In genomic region chr1:183562853-183563252, GRCm38 (mm10) we compare ENCODE assay signal across 17 mouse cellular contexts.
"Had no signal": no experiment of that assay in that cellular context is flagged by ENCODE, and none has a peak within 500 bp of the region (broad histone marks: within the 10 kb centered on the region; RNA-seq: fewer than 3 reads in every experiment).

No protein-coding gene starts in this region.

- ATAC-seq: liver, postnatal 0 days; lung, postnatal 0 days; midbrain, embryonic 15.5 days had no signal

- H3K9me3 ChIP-seq: kidney, embryonic 15.5 days; limb, embryonic 12.5 days; limb, embryonic 15.5 days; midbrain, embryonic 12.5 days; midbrain, embryonic 15.5 days had no signal

- H3K27me3 ChIP-seq: kidney, embryonic 15.5 days; limb, embryonic 12.5 days; limb, embryonic 15.5 days; midbrain, embryonic 12.5 days; midbrain, embryonic 15.5 days had no signal

- H3K36me3 ChIP-seq: kidney, embryonic 15.5 days; limb, embryonic 12.5 days; limb, embryonic 15.5 days; midbrain, embryonic 12.5 days; midbrain, embryonic 15.5 days had no signal

- DNase-seq: kidney, postnatal 10 days; kidney, postnatal 36 days; layer of hippocampus, postnatal 36 days; liver, postnatal 0 days; lung, embryonic 14.5 days; thymus, adult 18-20 months; thymus, postnatal 36 days had no signal

- H3K9ac ChIP-seq: kidney, embryonic 15.5 days; limb, embryonic 12.5 days; limb, embryonic 15.5 days; liver, embryonic 14.5 days; liver, postnatal 0 days; lung, embryonic 14.5 days; midbrain, embryonic 12.5 days; midbrain, embryonic 15.5 days had no signal

- H3K27ac ChIP-seq: kidney, embryonic 15.5 days; left cerebral cortex, adult 2 months; limb, embryonic 12.5 days; limb, embryonic 15.5 days; liver, embryonic 14.5 days; macrophage; midbrain, embryonic 12.5 days; midbrain, embryonic 15.5 days had no signal

- H3K4me2 ChIP-seq: kidney, embryonic 15.5 days; limb, embryonic 12.5 days; limb, embryonic 15.5 days; liver, embryonic 11.5 days; lung, embryonic 14.5 days; midbrain, embryonic 12.5 days; midbrain, embryonic 15.5 days had no signal

- H3K4me1 ChIP-seq: kidney, embryonic 15.5 days; limb, embryonic 12.5 days; limb, embryonic 15.5 days; midbrain, embryonic 12.5 days had no signal

- H3K4me3 ChIP-seq: kidney, embryonic 15.5 days; left cerebral cortex, adult 2 months; limb, embryonic 12.5 days; limb, embryonic 15.5 days; midbrain, embryonic 12.5 days; midbrain, embryonic 15.5 days had no signal
